Mouse (Mus musculus): Measurements from ENCODE around the gene Flywch1. TPM values are rescaled to one million over a fixed set of nuclear protein-coding genes. Genes with fewer than 3 reads are reported as not detected.

Flywch1 gene
- polyA plus RNA-seq, 1 experiment from 2014 or later, result 73.4 TPM

DNA sequence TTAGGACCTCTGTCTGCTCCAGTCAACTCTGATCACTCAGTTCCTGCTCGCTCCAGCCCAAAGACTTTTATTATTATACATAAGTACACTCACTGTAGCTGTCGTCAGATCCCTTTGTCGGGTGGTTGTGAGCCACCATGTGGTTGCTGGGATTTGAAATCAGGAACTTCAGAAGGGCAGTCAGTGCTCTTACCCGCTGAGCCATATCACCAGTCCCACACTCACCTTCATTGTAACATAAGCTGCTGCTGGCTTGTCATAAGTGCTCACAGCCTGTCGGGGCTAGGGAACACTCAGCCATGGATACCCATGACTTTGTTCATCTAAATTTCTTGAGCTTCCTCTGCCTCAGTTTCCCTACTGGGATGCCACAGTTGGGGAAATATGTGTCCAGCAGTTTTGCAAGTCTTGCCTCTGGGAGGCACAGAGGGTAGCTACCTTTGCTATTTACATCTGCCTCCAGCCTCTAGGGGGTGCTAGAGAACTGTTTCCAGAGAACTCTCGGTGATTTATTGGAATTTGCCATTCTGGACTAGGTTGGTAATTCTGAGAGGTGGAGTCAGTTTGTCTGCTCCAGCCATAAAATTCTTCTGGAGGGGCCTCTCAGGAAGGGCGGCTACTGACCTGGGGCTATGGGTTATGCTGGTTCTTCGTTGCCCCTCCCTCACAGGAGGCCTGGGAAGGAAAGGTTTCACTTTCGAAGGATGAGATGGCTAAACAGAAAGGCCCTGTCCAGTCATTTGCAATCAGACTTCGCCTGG is 22.6 kb downstream of the Flywch1 start:
- ATAC-seq (ENCODE audit: insufficient read depth) (0 out of 2 replicates have a peak, but pooled peaks have one; percentile 20), DNase-seq (peak; percentile 91)
- Histone ChIP-seq H3K4me1 (ENCODE audit: insufficient read depth) (peaks cover 4% of the 10 kb centered on the region; the same call in 1 of the 2 replicates), H3K4me3 (ENCODE audit: low read depth, low read length) (0 out of 2 replicates have a peak overlapping the region, but pooled peaks have one; percentile 1), H3K27me3 (ENCODE audit: insufficient read depth, low read length) (peaks cover 42% of the 10 kb centered on the region), H3K9ac (no peak overlapping the region), H3K9me3 (ENCODE audit: low read depth, low read length) (no peaks in the 10 kb centered on the region), H3K36me3 (ENCODE audit: insufficient read depth) (peaks cover 22% of the 10 kb centered on the region), H3K4me2 (peak overlapping the region; percentile 32; the same call in 1 of the 2 replicates), H3K27ac (ENCODE audit: low read depth) (no peak overlapping the region)
- 27% methylated on average over 10 of the region's 10 CpGs for WGBS
- TF ChIP-seq CTCF (IDR thresholded peaks at IDR 0.05; ENCODE audit: low read depth), result peak; percentile 77

DNA sequence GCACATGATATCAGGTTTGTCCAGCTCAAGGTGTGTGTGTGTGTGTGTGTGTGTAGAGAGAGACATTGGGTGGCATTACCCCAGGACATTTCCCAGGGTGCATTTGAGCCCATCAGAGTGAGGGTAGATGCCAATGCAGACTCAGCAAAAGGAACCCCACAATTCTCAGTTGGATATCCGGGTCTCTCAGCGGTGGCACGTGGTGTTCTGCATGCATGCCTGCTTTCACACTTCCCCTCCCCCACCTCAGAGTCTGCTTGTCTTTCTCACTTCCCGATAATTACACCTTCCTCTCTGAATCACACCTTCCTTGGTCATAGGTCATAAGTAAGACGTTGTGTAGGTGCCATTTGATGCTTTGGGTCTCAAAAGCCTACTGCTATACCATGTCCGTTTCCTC is 23.4 kb downstream of the Flywch1 start:
- H3K4me1 ChIP-seq (ENCODE audit: insufficient read depth), result peaks cover 4% of the 10 kb centered on the region; the same call in 1 of the 2 replicates
- H3K36me3 ChIP-seq (ENCODE audit: insufficient read depth), result peaks cover 14% of the 10 kb centered on the region
- TF ChIP-seq CTCF (IDR thresholded peaks at IDR 0.05; ENCODE audit: low read depth), result no peak
- H3K27me3 ChIP-seq (ENCODE audit: insufficient read depth, low read length), result peaks cover 50% of the 10 kb centered on the region
- WGBS, result 14% methylated on average over 6 of the region's 6 CpGs
- no peak overlapping the region for H3K9ac ChIP-seq
- no peak for ATAC-seq (ENCODE audit: insufficient read depth)
- H3K4me3 ChIP-seq (ENCODE audit: low read depth, low read length), result no peak overlapping the region
- H3K27ac ChIP-seq (ENCODE audit: low read depth), result no peak overlapping the region
- DNase-seq, result no peak
- no peak overlapping the region for H3K4me2 ChIP-seq
- H3K9me3 ChIP-seq (ENCODE audit: low read depth, low read length), result no peaks in the 10 kb centered on the region

DNA sequence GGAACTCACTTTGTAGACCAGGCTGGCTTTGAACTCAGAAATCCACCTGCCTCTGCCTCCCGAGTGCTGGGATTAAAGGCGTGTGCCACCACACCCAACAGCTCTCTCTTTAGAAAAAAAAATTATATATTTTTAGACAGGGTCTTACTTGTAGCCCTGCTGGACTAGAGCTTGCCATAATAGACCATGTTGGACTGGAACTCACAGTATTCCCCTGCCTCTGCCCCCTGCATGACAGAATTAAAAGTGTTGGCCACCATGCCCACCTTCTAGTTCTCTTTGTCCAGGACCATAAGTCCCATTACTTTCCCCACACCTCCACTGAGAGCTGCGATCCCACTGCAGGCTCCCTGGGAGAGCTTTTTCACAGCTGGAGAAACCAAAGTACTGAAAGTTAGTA is 23.9 kb downstream of the Flywch1 start:
- no peak for DNase-seq
- Histone ChIP-seq H3K9me3 (ENCODE audit: low read depth, low read length) (no peaks in the 10 kb centered on the region), H3K4me3 (ENCODE audit: low read depth, low read length) (no peak overlapping the region), H3K4me2 (no peak overlapping the region), H3K36me3 (ENCODE audit: insufficient read depth) (peaks cover 8% of the 10 kb centered on the region), H3K27ac (ENCODE audit: low read depth) (no peak overlapping the region), H3K27me3 (ENCODE audit: insufficient read depth, low read length) (peaks cover 56% of the 10 kb centered on the region), H3K4me1 (ENCODE audit: insufficient read depth) (peaks cover 4% of the 10 kb centered on the region; the same call in 1 of the 2 replicates), H3K9ac (no peak overlapping the region)
- WGBS, result 75% methylated on average over 3 of the region's 3 CpGs
- ATAC-seq (ENCODE audit: insufficient read depth), result no peak
- no peak for TF ChIP-seq CTCF (IDR thresholded peaks at IDR 0.05; ENCODE audit: low read depth)

DNA sequence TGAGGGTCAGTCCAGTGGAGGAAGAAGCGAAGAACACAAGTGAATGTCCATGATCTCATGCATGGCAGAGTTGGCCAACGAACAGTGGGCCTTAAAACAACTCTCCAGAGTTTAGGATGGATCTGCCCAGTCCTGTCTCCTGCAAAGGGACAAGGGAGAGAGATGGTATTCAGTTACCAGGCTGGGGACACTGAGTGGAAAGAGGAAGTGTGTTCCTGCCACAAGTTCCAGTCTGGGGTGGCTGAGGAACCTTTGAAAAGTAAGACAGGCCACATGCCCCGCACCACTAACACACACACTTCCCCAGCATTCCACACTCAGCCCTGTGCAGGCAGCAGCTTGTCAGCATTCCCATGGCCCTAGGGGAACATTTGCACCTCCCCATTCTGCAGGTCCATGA is 24.6 kb downstream of the Flywch1 start:
- H3K4me3 ChIP-seq (ENCODE audit: low read depth, low read length), result no peak overlapping the region
- no peak overlapping the region for H3K9ac ChIP-seq
- H3K27ac ChIP-seq (ENCODE audit: low read depth), result no peak overlapping the region
- no peaks in the 10 kb centered on the region for H3K9me3 ChIP-seq (ENCODE audit: low read depth, low read length)
- H3K36me3 ChIP-seq (ENCODE audit: insufficient read depth), result peaks cover 1% of the 10 kb centered on the region; the same call in 1 of the 2 replicates
- ATAC-seq (ENCODE audit: insufficient read depth) (no peak), DNase-seq (no peak)
- TF ChIP-seq CTCF (IDR thresholded peaks at IDR 0.05; ENCODE audit: low read depth), result no peak; the same call in 1 of the 2 replicates
- 71% methylated on average over 3 of the region's 3 CpGs for WGBS
- H3K4me1 ChIP-seq (ENCODE audit: insufficient read depth), result peaks cover 4% of the 10 kb centered on the region; the same call in 1 of the 2 replicates
- peaks cover 63% of the 10 kb centered on the region for H3K27me3 ChIP-seq (ENCODE audit: insufficient read depth, low read length)
- H3K4me2 ChIP-seq, result no peak overlapping the region

DNA sequence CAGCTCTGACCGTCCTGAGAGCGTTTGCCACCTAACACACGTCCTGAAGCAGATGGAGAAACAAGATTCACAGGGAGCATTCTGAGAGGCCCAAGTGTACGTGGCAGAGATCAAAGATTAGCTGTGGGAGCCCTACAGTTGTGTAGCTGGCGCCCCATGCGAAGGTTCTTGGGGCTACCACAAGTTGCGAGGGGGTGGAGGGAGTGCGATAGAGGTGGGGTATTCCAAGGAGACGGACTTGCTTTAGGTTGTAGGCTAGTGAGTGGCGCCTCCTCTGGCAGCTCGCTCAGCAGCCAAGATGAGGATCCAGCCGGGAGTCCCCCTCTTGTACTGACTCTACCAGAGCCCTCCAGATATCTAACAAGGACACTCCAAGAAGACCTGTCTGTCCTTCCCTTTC is 25.1 kb downstream of the Flywch1 start:
- peak; percentile 35 for TF ChIP-seq CTCF (IDR thresholded peaks at IDR 0.05; ENCODE audit: low read depth)

DNA sequence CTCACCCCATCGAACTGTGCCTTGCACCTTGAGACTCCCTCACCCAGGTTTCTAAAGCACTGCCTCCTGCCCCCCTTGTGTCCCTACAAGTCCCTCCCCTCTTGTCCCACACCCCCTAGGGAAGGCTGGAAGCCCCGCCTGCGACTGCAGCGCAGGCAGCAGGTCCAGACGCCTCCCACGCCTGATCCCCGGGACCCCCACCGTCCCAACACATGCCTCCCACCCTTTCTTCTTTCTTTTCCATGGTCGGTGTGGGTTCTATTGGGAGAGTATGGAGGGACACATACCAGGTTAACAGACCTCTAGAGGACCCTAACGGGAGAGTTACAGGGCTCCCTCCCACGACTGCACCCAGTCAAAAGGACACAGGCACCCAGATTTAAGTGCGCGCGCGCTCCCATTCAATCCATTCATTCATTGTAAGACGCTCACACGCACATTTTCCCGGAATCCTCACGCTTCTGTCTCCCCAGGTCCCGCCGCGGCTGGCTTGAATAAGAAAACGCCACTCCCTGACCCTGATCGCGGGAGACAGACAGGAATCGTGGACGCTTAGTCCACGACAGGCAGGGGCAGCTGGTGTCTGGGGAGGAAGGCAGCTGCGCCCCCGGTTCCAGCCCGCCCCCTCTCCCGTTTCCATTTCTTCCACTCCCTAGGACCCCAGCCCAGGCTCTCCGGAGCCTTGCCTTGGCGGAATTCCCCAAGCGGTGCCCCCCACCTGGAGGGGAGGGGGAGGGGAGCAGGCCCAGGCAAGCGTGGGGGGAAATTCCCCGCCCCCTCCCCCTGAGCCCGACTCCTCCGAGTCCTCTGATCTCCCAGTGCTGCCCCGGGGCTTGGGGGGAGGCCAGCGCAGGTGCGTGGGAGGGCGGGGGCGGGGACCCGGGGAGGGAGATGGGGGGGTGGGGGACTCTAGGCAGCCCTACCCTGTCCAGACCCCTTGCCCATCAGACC is 25.8 kb downstream of the Flywch1 start, which contains the start of gene Kremen2:
Gene Kremen2, minus strand, starts transcription at position 533 of the 951 bp plus-strand sequence.
- under 1% methylated on average over 45 of the region's 45 CpGs for WGBS
- Histone ChIP-seq H3K4me1 (ENCODE audit: insufficient read depth) (peaks cover 6% of the 10 kb centered on the region; the same call in 1 of the 2 replicates), H3K36me3 (ENCODE audit: insufficient read depth) (no peaks in the 10 kb centered on the region), H3K4me2 (peak within 1 kb of the TSS; percentile 57), H3K4me3 (ENCODE audit: low read depth, low read length) (peak within 1 kb of the TSS; percentile 26), H3K9me3 (ENCODE audit: low read depth, low read length) (no peaks in the 10 kb centered on the region), H3K9ac (peak within 1 kb of the TSS; percentile 36; the same call in 1 of the 2 replicates), H3K27ac (ENCODE audit: low read depth) (no peak within 1 kb of the TSS), H3K27me3 (ENCODE audit: insufficient read depth, low read length) (peaks cover 74% of the 10 kb centered on the region)
- ATAC-seq (ENCODE audit: insufficient read depth) (no peak), DNase-seq (peak; percentile 22)
- no peak for TF ChIP-seq CTCF (IDR thresholded peaks at IDR 0.05; ENCODE audit: low read depth)

More for the DNA sequence above, 25.1 kb downstream of the Flywch1 start:
- WGBS, result 3% methylated on average over 12 of the region's 12 CpGs
- peak overlapping the region; percentile 57 for H3K4me2 ChIP-seq
- H3K4me3 ChIP-seq (ENCODE audit: low read depth, low read length), result peak overlapping the region; percentile 26; the same call in 1 of the 2 replicates
- H3K9me3 ChIP-seq (ENCODE audit: low read depth, low read length), result no peaks in the 10 kb centered on the region
- DNase-seq, result peak; percentile 27
- H3K4me1 ChIP-seq (ENCODE audit: insufficient read depth), result peaks cover 4% of the 10 kb centered on the region; the same call in 1 of the 2 replicates
- no peak overlapping the region for H3K27ac ChIP-seq (ENCODE audit: low read depth)
- H3K36me3 ChIP-seq (ENCODE audit: insufficient read depth), result no peaks in the 10 kb centered on the region; the same call in 1 of the 2 replicates
- ATAC-seq (ENCODE audit: insufficient read depth), result no peak
- H3K9ac ChIP-seq, result no peak overlapping the region
- peaks cover 67% of the 10 kb centered on the region for H3K27me3 ChIP-seq (ENCODE audit: insufficient read depth, low read length)

All from lung, embryonic 14.5 days (tissue).